Mouse (Mus musculus) NIH3T3 (cell line): ENCODE results near the gene Zfp57.

Source experiments
- DNase-seq: peaks from one replicate; pipeline ENCODE4 v3.0.0-alpha.2; 2012; ENCODE audit warnings: low read depth

Gene Zfp57

DNA sequence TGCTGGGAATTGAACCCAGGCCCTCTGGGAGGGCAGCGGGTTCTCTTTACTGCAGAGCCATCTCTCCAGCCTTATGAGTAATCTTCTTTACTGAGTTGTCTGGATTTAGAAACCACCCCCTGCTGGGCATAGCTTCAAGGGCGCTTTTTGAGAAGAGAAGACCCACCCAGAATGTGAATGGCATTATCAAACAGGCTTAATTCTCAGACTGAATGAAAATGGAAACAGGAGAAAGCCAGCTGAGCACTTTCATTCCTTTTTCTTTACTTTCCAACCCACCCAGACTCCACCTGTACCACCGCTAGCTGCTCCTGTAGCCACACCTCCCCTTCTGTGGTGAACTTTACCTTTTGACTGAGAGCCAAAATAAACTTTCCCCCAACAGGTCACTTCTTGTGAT, 5.5 kb upstream of the Zfp57 start:
- no peak for DNase-seq

DNA sequence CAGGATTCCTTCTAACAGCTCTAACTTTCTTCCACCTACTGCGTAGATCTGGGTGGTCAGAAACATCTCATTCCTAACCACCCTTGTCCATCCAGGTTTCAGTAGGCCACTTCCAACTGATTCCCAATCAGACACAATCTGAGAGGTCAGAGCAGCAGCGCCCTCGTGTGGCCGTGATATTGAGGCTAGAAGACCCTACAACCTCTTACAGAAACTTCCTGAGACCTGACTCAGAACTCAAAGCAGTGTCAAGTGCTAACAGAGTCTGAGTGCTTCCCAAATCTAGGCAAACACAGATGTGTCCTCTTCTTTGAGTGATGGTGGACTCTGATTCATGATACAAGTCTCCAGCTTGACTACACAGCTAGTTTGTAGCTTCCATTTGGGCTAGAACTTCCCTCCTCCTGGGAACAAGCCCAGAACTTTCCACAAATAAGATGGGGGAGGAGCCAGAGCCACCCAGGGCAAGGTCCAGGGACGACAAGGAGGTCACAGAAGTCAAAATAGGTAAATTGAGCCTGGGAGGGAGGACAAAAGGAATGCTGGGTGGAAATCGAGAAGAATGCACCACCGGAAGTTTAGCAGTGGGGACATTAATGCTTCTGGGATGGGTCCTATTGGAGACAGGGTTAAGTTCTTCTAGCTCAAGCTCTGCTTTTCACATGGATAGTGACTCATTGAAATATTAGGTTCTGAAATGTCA, 3.8 kb upstream of the Zfp57 start:
- peak; percentile 94 for DNase-seq

DNA sequence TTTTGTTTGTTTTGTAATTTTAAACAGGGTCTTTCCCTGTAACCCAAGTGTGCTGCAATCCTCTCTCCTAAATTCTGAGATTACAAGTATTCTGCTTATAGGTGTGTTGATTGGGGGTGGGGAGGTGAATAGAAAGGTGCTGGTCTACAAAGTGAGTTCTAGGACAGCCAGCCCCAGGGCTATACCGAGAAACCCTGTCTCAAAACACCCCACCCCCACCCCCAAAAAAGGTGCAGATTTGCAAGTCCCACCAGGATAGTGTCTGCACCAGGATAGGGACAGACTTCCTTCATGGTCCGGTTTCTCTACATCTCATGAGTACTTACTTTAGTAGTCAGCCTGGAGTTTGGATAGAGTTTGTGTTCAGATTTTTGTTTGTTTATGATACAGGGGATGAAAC, 2.5 kb upstream of the Zfp57 start:
- DNase-seq: no peak

DNA sequence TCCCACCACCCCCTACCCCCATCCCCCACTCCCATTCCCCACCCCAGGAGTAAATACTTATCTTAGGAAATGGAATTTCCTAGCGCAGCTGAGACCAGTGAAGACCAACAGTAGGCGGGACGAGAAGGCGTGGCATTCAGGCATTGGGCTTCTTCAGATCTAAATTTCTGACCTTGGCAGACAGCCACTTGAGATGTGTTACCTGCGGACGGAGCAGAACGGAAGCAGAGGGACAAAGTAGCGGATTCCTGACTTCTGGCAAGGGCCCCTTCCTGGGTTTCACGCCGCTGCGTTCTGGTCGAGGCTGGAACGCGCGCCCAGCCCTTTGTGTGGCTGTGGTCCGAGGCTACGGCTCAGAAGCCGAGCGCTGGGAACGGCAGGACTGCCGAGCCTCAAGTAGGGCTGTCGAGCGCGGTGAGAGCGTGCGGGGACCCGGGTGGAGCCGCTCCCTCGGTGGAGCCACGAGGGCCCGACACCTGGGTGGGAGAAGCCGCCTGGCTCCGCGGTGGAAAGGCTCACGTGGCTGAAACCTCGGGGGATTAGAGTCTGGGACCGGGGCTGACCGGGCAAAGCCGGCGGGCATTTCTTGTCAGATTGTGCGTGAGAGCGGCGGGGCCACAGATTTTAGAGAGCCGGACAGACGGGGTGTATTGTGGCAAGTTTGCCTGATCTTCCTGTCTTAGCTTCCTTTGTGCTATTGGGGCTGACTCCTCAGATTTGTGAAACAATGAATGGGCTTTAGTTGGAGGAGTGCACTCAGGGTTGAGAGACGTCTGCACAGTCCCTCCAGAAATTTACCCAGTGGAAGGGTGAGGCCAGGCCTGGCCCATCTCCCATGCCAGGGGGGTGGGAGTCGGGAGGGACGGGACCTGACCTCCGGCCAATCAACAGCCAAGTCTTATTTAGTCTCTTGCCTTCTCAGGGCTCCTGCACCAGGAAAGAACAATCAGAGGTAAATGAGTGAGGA, 1.7 kb downstream of the Zfp57 start:
- peak; percentile 89 for DNase-seq

DNA sequence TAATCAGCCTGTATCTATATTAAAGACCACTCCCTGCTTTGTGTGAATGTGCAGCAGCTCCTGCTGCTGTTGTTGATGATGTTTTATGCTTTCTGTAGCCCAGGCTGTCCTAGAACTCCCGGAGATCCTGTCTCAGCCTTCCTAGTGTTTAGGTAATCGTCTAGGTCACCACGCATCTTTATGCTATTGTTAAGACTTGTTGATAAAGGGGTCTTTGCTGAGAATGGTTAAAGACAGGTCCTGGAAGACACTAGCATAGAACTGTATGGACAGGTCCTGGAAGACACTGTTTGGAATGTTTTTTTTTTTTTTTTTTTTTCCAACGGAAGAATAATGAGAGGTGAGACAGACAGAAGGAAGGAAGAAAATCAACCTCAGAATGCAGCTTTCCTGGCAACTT, 2.4 kb downstream of the Zfp57 start:
- no peak for DNase-seq

DNA sequence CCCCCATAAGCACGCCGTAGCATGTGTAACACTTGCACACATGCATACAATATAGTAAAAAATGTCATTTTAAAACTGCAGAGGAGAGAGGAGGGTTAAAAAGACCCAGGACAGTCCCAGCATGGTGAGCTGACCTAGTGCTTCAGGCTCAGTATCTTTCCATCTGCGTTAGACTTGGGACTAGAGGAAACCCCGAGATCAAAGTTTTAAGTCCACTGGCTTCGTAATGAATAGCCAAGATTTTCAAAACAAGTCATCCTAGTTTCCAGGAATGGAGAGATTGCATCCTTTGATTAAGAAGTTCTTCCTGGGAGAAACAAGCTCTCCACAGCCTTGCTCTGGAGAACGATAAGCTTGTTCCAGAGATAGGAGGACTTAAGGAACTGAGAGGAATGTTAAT, 7.2 kb downstream of the Zfp57 start:
- no peak for DNase-seq

DNA sequence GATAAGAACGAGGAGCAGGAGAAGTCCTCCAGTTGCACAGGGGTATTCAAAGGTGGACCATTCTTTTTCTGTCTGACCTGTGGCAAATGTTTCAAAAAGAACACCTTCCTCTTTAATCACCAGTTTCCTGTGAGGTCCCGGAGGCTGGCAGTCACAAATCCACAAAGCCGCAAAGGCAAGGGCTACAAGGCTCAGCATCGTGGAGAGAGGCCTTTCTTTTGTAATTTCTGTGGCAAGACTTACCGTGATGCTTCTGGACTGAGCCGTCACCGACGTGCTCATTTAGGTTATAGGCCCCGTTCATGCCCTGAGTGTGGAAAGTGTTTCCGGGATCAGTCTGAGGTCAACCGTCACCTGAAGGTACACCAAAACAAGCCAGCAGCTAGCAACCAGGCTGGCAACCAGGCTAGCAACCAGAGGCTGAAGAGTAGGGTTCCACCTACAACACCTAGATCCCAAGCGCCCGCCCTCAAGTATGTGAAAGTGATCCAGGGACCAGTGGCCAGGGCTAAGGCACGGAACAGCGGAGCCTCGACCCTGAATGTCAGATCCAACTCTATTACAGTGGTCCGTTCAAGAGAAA, 8.6 kb downstream of the Zfp57 start:
- no peak for DNase-seq

DNA sequence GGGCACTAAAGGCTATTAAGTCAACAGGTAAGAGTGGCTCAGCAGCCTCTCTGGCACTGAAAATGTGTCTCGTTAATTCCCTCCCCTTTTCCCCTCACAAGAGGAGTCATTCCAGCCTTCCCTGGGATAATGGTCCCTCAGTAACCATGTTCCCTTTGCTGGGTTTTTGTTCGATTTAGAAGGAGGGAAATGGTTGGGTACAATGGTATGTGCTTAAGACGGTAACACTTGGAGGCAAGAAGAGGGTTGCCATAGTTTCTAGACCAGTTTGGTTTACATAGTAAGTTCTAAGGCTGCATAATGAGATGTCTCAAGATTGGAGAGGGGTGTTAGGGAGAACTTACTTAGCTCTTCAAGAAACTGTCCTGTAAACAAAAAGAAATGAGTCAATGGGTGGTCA, 10.8 kb downstream of the Zfp57 start:
- no peak for DNase-seq

DNA sequence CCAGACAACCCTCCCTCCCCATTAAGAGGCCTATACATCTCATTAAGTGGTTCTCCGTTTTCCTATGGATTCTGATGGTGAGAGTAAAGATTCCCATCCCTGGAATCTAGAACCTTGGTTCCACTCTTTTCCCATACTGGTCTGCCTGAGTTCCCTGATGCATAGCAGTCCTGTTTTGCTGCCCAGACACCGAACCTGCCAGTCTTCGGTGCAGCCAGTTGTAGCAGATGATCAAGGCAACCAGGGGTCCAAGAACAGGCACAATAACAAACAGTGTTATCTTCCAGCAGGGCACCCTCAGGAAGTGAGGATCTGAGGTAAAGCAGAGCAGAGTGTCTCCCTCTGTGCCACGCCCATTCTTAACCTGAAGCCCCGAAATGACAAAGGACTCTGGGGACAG, 11.2 kb downstream of the Zfp57 start:
- DNase-seq: no peak

DNA sequence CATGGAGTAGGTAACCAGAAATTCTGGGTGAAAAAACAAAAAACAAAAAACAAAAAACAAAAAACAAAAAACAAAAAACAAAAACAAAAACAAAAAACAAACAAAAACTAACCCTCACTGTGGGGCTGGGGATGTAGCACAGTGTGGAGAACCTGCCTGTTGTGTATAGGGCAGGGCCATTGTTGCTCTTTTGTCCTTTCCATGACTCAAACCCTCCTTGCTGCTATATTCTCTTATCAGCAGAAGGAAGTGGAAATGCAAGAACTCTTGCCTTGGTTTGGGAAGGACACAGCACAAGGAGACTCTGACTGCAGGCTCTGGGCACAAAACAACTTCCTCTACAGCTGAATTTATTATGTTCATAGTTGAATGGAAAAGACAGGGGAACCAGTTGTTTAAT, 15.4 kb downstream of the Zfp57 start:
- no peak for DNase-seq

DNA sequence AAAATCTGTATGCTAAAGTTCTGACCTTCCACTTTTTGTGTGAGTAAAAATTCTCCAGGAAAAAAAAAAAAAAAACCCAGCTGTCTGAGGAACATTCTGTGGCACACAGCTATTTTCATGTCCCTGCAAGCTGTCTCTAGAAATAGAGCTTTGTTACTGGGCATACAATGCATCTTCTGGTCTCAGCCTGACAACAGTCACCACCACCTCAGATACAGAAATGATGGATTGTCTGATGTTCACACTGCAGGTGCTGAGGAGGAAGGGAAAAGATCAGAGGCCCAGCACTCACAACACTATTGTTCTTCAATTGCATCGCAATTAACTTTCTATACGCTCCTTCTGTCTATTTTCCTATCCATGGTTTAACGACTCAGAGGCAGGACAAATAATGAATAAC, 17.4 kb downstream of the Zfp57 start:
- DNase-seq: no peak

DNA sequence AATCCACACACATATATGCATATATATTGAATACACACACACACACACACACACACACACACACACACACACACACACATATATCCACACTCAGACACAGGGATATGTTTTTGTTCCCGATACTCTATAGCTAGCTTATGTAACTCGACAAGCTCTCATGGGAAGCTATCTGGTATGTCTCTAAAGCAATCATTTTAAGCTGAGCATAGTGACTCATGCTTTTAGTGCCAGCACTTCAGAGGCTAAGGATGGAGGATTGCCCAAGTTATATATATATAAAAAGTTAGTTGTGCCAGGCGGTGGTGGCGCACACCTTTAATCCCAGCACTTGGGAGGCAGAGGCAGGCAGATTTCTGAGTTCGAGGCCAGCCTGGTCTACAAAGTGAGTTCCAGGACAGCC, 18.3 kb downstream of the Zfp57 start:
- DNase-seq: peak; percentile 50

DNA sequence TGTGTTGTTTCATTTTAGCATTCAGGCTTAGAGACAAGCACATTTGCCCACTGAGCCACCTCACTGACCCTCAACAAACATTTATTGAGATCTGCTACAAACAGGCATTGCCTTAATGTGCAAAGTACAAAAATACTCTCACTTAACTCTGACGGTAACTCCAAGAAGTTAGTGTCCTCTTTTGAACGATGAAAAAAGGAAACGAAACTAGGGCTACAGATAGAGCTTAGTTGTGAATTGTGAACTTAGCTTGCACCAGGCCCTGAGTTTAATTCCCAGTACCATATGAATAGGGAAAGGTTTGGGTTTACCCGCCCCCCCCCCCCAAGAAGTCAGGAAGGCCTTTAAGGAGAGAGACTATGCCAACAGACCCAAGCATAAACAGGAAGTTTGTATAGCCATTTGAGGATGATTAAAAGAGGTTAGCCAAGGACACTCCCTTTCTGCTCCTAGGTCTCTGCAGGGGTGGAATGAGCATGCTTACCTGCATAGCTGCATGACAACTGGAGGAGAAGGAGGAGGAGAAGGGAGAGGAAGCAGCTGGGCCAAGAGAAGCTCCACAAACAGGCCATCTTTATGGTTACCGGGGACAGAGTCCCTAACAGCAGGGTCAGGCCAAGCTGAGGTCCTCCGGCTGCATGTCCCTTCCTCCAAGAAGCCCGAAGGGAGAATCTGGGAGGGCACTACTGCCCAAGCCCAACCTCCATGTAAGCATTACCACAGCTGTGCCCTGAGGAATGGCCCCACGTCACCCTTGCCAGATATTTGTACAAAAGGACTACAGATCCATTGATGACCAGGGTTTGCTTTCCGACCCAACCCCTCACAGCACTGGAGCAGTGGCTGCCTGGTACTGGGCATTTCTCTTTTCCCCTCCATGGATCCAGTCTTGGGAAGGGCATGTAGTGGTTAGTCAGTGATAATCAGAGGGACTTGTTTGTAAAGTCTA, 21.9 kb downstream of the Zfp57 start, which contains the start of gene Mog:
Gene Mog (minus strand): TSS at position 771 of the 949 bp plus-strand sequence.
- DNase-seq: no peak

DNA sequence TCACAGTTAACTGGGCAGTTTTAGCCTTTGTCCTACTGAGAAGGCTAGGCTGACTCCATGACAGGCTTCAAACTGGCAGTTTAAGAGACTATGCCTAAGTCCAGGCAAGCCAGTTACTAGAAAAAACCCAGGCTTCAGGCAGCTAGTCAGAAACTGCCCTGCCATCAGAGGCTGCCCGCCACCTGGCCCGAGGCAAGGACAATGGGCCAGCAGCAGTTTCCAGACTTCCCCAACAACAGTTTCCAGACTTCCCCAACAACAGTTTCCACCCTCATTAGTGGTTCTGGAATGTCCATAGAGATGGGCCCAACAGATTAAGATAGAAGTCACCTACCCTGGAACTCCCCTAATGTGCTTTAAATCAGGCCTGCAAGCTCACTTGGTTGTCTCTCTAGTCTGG, 25.5 kb downstream of the Zfp57 start:
- DNase-seq: no peak

DNA sequence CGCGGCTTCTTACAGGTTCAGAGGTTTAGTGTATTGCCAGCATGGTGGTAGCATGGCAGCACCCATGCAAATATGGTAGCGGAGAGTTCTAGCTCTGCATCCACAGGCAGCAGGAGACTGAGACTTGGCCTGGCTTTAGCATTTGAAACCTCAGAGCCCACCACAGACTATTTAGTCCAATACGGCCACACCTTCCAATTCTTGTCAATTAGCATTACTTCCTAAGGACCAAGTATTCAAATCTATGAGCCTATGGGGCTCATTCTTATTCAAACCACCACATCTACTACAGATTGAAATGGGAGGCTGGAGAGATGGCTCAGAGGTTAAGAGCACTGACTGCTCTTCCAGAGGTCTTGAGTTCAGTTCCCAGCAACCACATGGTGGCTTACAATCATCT, 26.5 kb downstream of the Zfp57 start:
- DNase-seq: no peak

DNA sequence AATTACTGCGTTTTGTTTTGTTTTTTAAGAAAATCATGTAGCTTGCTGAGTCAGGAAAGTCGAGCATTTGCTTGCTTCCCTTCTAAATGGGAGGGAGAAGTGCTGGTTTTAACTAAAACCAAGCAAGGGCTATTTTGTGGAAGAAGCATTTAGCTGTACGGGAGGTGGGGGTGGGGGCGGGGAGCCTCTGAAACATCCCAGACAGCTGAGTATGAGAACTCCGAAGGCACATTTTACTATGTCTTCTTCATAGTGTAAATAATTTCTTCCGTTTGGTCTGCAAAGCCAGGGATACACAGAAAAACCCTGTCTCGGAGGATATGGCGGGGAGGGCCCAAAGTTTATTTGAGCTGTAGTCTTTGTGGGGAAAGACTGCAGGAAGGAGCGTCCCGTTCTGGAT, 27.2 kb downstream of the Zfp57 start:
- no peak for DNase-seq

DNA sequence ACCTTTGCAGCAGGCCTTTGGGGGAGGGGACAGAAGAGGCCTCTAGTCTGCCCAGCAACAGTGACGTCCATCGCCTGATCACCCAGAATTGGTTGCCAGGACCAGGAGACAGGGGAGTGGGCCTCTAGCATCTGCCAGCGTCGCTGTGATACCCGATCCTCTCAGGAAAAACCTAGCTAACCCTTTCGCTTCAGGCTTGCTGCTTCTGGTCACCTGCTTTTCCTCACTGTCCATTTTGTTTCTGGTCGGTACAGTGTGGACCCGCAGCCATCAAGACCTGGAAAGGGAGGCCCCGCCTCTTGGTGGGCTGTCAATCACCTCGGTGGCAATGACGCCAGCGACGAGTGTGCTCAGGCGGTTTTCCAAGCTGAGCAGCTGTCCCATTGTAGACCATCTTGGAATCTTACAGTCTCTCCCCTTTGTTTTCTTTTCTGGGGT, 27.7 kb downstream of the Zfp57 start:
- peak; percentile 97 for DNase-seq

DNA sequence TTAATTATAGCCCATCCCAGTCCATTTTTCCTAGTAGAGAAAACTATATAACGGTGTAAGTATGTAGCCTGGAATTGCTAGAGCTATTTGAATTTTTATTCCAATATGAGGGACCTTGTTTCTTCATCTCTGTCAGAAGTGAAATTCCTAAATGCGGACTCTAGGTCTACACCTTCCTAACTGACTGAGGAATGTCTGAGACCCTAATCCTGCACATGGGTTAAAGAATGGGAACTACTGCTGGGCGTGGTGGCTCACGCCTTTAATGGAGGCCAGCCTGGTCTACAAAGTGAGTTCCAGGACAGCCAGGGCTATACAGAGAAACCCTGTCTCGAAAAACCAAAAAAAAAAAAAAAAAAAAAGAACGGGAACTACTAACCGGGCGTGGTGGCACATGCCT, 28.2 kb downstream of the Zfp57 start:
- DNase-seq: no peak

DNA sequence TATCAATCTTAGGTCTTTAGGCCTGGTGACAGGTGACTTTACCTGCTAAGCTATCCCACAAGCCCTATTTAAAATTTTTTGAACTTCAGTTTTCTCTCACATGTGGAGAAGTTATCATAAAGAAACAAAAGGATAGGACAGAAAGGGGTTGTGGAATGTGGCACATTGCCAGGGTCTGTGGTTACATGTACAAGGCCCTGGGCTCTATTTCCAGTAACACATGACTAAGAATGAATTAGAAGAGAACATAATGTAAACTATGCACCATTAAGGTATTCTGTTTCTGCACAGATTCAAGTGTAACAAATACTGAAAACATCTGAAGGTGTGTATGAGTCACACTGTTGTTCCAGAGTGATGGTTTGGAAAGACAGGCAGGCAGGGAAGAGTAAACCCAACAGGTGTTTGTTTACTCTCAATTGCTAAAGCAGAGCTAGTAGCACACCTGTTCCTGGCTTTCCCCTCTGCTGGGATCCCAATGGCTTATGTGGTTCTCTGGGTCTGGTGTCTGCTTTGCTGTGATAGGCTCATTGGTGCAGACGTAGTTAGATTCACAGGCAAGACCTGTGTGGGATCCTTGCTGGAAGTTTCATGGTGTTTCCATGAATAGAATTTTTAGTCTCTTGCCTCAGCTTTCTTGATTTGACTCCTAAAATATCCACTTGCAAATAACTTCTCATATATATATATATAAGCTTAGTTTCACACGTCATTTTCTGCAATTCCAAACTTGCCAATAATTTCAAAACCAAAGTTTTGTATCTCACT, 38.3 kb downstream of the Zfp57 start:
- DNase-seq: peak; percentile 37

DNA sequence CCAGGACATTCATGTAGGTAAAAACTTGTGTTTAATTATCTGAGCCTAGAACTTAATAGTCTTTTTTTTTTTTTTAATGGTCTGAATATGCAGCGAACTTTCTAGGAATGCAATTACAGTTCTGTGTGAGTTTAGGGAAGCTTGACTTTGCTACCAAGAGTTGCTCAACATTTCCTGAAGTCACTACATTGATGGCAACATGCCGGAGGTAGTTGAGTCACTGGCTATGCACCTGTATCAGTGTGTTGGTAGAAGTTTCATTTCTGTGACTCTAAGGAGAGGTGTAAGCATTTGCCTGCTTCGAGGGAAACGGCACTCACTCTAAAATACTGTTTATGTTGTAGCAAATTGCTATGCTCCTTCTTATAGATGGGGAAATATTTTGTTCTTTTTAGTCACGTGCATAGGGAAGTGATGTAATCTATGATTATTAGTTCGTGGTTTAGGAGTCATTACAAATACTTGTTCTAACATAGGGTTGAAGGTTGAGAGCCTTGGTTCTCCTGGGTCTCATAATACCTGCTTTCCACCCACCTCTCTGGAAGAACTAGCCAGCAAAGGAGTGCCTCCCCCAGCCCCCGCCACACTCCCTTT, 43.8 kb downstream of the Zfp57 start:
- peak; percentile 18 for DNase-seq
